Mouse (Mus musculus) embryo, embryonic 9.5 days (tissue): Measurements from ENCODE around the gene Trp53rka.

Source experiments
- DNase-seq: peaks from one replicate; pipeline ENCODE4 v3.0.0-alpha.2; 2017; ENCODE audit errors: extremely low spot score

The Trp53rka gene

GRCm38 (mm10) chr2:165485826-165486225, 7.3 kb downstream of the Trp53rka start:
- no peak for DNase-seq

GRCm38 (mm10) chr2:165484152-165484551, 9.0 kb downstream of the Trp53rka start:
- no peak for DNase-seq

GRCm38 (mm10) chr2:165482003-165482402, 11.1 kb downstream of the Trp53rka start:
- DNase-seq, result no peak

- DNase-seq, result no peak
Observed at GRCm38 (mm10) chr2:165475850-165476249, 17.3 kb downstream of the Trp53rka start.

GRCm38 (mm10) chr2:165475412-165475811, 17.7 kb downstream of the Trp53rka start:
- no peak for DNase-seq

GRCm38 (mm10) chr2:165473003-165473402, 20.1 kb downstream of the Trp53rka start, which contains the start of gene Slc13a3:
TSS of gene Slc13a3 (minus strand) at chr2:165473230.
- DNase-seq, result no peak

- DNase-seq, result no peak
Observed at GRCm38 (mm10) chr2:165471943-165472342, 21.2 kb downstream of the Trp53rka start.

- DNase-seq, result no peak
Observed at GRCm38 (mm10) chr2:165470167-165470566, 23.0 kb downstream of the Trp53rka start.

GRCm38 (mm10) chr2:165467824-165468452, 25.2 kb downstream of the Trp53rka start:
- no peak for DNase-seq

GRCm38 (mm10) chr2:165459663-165460062, 33.5 kb downstream of the Trp53rka start:
- peak; percentile 17 for DNase-seq

- no peak for DNase-seq
Observed at GRCm38 (mm10) chr2:165458189-165458588, 34.9 kb downstream of the Trp53rka start.

- DNase-seq, result peak; percentile 19
Observed at GRCm38 (mm10) chr2:165456710-165457109, 36.4 kb downstream of the Trp53rka start.

GRCm38 (mm10) chr2:165452730-165453693, 40.1 kb downstream of the Trp53rka start:
- DNase-seq, result no peak

- DNase-seq, result no peak
Observed at GRCm38 (mm10) chr2:165448475-165448874, 44.6 kb downstream of the Trp53rka start.

GRCm38 (mm10) chr2:165444861-165445260, 48.3 kb downstream of the Trp53rka start:
- DNase-seq, result no peak

- DNase-seq, result no peak
Observed at GRCm38 (mm10) chr2:165442981-165443380, 50.1 kb downstream of the Trp53rka start.

- DNase-seq, result no peak
Observed at GRCm38 (mm10) chr2:165441613-165442012, 51.5 kb downstream of the Trp53rka start.
